Mouse (Mus musculus) intestine, postnatal 0 days (tissue): Measurements from ENCODE around the gene Agxt. TPM values are rescaled to one million over a fixed set of nuclear protein-coding genes. Genes with fewer than 3 reads are reported as not detected.

Source experiments
- ATAC-seq: fragments of 200-750 bp; cut with Nextera tagmentation; 2 replicates; pipeline ENCODE4 v1.8.0; 2017; ENCODE audit warnings: mild to moderate bottlenecking, moderate TSS enrichment, moderate library complexity
- H3K27ac ChIP-seq: fragments of 300-500 bp; sonication (generic); 2 replicates; pipeline ENCODE4 v1.5.1; 2014; ENCODE audit warnings: mild to moderate bottlenecking, low read depth, low read length, moderate library complexity
- H3K27me3 ChIP-seq: fragments of 300-500 bp; sonication (generic); replicated peaks from 2 replicates; pipeline ENCODE4 v1.6.1; 2014; ENCODE audit warnings: low read length, mixed read lengths; ENCODE audit not compliant: control insufficient read depth, insufficient read depth
- H3K36me3 ChIP-seq: fragments of 300-500 bp; sonication (generic); 2 replicates; pipeline ENCODE4 v1.6.1; 2014; ENCODE audit warnings: mild to moderate bottlenecking, moderate library complexity; ENCODE audit not compliant: control insufficient read depth, insufficient read depth
- H3K4me1 ChIP-seq: fragments of 300-500 bp; sonication (generic); replicated peaks from 2 replicates; pipeline ENCODE4 v1.6.1; 2014; ENCODE audit warnings: antibody characterized with exemption, low read length, mixed read lengths; ENCODE audit not compliant: control insufficient read depth, insufficient read depth
- H3K4me2 ChIP-seq: fragments of 300-500 bp; sonication (generic); replicated peaks from 2 replicates; pipeline ENCODE4 v1.6.1; 2014; ENCODE audit warnings: low read depth, mild to moderate bottlenecking, moderate library complexity
- H3K4me3 ChIP-seq: fragments of 300-500 bp; sonication (generic); 2 replicates; pipeline ENCODE4 v1.5.1; 2014; ENCODE audit warnings: low read depth, low read length
- H3K9ac ChIP-seq: fragments of 300-500 bp; sonication (generic); 2 replicates; pipeline ENCODE4 v1.6.1; 2014; ENCODE audit warnings: mild to moderate bottlenecking, low read depth, low read length
- H3K9me3 ChIP-seq: fragments of 300-500 bp; sonication (generic); 2 replicates; pipeline ENCODE4 v1.6.1; 2016; ENCODE audit warnings: mixed run types; ENCODE audit not compliant: control insufficient read depth
- CTCF ChIP-seq: sonication (generic); IDR thresholded peaks from 2 replicates; pipeline ENCODE4 v1.5.1; 2016; ENCODE audit warnings: low read depth, mild to moderate bottlenecking, control low read depth, antibody characterized with exemption, moderate library complexity
- WGBS: fragments of 180-500 bp; shearing (Covaris S2); extraction: QIAGEN DNeasy Blood & Tissue Kit; methylation state at CpG from one replicate; pipeline ENCODE4 v1.1.7; 2014; 5-methylcytosine and 5-hydroxymethylcytosine counted together
- polyA plus RNA-seq: library from polyadenylated mRNA; unstranded; fragments of >200 nt; fragmentation: Nextera tagmentation; extraction: Ambion mirVana; gene quantifications from 2 replicates; pipeline ENCODE4 v1.2.1, GENCODE M21; 2015

The Agxt gene
- polyA plus RNA-seq, 1 experiment from 2014 or later, result 3.5 TPM

GRCm38 (mm10) chr1:93102700-93103099, 32.3 kb upstream of the Agxt start:
- WGBS, result 72% methylated on average over 7 of the region's 7 CpGs
- no peak overlapping the region for H3K4me3 ChIP-seq
- no peak for TF ChIP-seq CTCF
- no peaks in the 10 kb centered on the region for H3K9me3 ChIP-seq
- H3K4me1 ChIP-seq, result 0 out of 2 replicates have a peak, but pooled peaks cover 7% of the 10 kb centered on the region
- H3K9ac ChIP-seq, result no peak overlapping the region
- peaks cover 38% of the 10 kb centered on the region for H3K27me3 ChIP-seq
- H3K4me2 ChIP-seq, result no peak overlapping the region
- H3K36me3 ChIP-seq, result no peaks in the 10 kb centered on the region
- no peak overlapping the region for H3K27ac ChIP-seq
- no peak for ATAC-seq

GRCm38 (mm10) chr1:93114713-93115463, 20.2 kb upstream of the Agxt start:
- H3K9ac ChIP-seq, result no peak overlapping the region
- no peaks in the 10 kb centered on the region; the same call in 1 of the 2 replicates for H3K27me3 ChIP-seq
- 23% methylated on average over 21 of the region's 21 CpGs for WGBS
- no peak overlapping the region for H3K27ac ChIP-seq
- no peaks in the 10 kb centered on the region for H3K9me3 ChIP-seq
- ATAC-seq, result peak; percentile 69
- peak overlapping the region; percentile 59 for H3K4me2 ChIP-seq
- TF ChIP-seq CTCF, result no peak
- no peaks in the 10 kb centered on the region for H3K36me3 ChIP-seq
- peak overlapping the region; percentile 13 for H3K4me3 ChIP-seq
- H3K4me1 ChIP-seq, result peaks cover 3% of the 10 kb centered on the region; the same call in 1 of the 2 replicates

DNA sequence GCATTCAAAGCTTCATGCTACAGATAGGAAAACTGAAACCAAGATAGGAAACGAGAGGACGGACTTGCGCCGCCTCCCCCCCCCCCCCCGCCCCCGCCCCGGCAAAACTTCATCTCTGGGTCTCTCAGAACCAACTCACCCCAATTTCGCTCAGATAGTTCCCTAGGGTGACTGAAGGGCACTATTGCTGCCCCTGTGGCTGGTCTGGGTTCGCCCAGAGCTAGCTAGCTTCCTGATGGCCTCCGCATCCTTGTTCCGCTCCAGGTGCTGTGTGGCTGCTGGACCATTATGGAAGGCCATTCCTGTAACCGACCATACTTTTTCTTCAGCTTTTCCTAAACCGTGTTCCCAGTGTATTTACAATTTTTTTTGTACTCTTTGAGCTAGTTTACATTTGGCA, 19.6 kb upstream of the Agxt start:
- Histone ChIP-seq H3K4me1 (peaks cover 3% of the 10 kb centered on the region; the same call in 1 of the 2 replicates), H3K4me3 (peak overlapping the region; percentile 13), H3K9ac (no peak overlapping the region), H3K27ac (no peak overlapping the region), H3K27me3 (no peaks in the 10 kb centered on the region; the same call in 1 of the 2 replicates), H3K4me2 (peak overlapping the region; percentile 59), H3K9me3 (no peaks in the 10 kb centered on the region), H3K36me3 (no peaks in the 10 kb centered on the region)
- WGBS, result 38% methylated on average over 13 of the region's 13 CpGs
- no peak for TF ChIP-seq CTCF
- no peak for ATAC-seq

GRCm38 (mm10) chr1:93118816-93119215, 16.2 kb upstream of the Agxt start:
- no peak for TF ChIP-seq CTCF
- H3K9ac ChIP-seq, result no peak overlapping the region
- H3K36me3 ChIP-seq, result no peaks in the 10 kb centered on the region
- H3K27me3 ChIP-seq, result no peaks in the 10 kb centered on the region
- H3K4me2 ChIP-seq, result no peak overlapping the region
- no peak for ATAC-seq
- H3K4me3 ChIP-seq, result no peak overlapping the region
- WGBS, result 46% methylated on average over 4 of the region's 4 CpGs
- no peaks in the 10 kb centered on the region for H3K9me3 ChIP-seq
- peaks cover 3% of the 10 kb centered on the region; the same call in 1 of the 2 replicates for H3K4me1 ChIP-seq
- H3K27ac ChIP-seq, result no peak overlapping the region

GRCm38 (mm10) chr1:93123179-93123854, 11.7 kb upstream of the Agxt start:
- no peak for ATAC-seq
- Histone ChIP-seq H3K4me1 (no peaks in the 10 kb centered on the region), H3K36me3 (no peaks in the 10 kb centered on the region), H3K27ac (no peak overlapping the region), H3K4me3 (no peak overlapping the region), H3K9me3 (no peaks in the 10 kb centered on the region), H3K27me3 (no peaks in the 10 kb centered on the region), H3K4me2 (no peak overlapping the region), H3K9ac (no peak overlapping the region)
- 67% methylated on average over 11 of the region's 11 CpGs for WGBS
- no peak for TF ChIP-seq CTCF

GRCm38 (mm10) chr1:93124066-93124465, 11.0 kb upstream of the Agxt start:
- 50% methylated on average over 8 of the region's 8 CpGs for WGBS
- no peaks in the 10 kb centered on the region for H3K27me3 ChIP-seq
- no peak for ATAC-seq
- no peak overlapping the region for H3K27ac ChIP-seq
- no peaks in the 10 kb centered on the region for H3K36me3 ChIP-seq
- no peaks in the 10 kb centered on the region for H3K9me3 ChIP-seq
- no peaks in the 10 kb centered on the region for H3K4me1 ChIP-seq
- no peak overlapping the region for H3K4me3 ChIP-seq
- no peak for TF ChIP-seq CTCF
- H3K9ac ChIP-seq, result no peak overlapping the region
- no peak overlapping the region for H3K4me2 ChIP-seq
